Mouse (Mus musculus): ENCODE data around the gene Fam84b.

Gene Fam84b

GRCm38 (mm10) chr15:60833476-60834218, 19.9 kb downstream of the Fam84b start:
- DNase-seq (ENCODE audit: extremely low spot score, low spot score) = no peak

GRCm38 (mm10) chr15:60832586-60832985, 21.0 kb downstream of the Fam84b start:
- no peak for DNase-seq (ENCODE audit: extremely low spot score, low spot score)

- no peak for DNase-seq (ENCODE audit: extremely low spot score, low spot score)
Measured at GRCm38 (mm10) chr15:60826226-60826625, 27.4 kb downstream of the Fam84b start.

GRCm38 (mm10) chr15:60824751-60825227, 28.8 kb downstream of the Fam84b start:
- DNase-seq (ENCODE audit: extremely low spot score, low spot score) = peak; percentile 87

DNA sequence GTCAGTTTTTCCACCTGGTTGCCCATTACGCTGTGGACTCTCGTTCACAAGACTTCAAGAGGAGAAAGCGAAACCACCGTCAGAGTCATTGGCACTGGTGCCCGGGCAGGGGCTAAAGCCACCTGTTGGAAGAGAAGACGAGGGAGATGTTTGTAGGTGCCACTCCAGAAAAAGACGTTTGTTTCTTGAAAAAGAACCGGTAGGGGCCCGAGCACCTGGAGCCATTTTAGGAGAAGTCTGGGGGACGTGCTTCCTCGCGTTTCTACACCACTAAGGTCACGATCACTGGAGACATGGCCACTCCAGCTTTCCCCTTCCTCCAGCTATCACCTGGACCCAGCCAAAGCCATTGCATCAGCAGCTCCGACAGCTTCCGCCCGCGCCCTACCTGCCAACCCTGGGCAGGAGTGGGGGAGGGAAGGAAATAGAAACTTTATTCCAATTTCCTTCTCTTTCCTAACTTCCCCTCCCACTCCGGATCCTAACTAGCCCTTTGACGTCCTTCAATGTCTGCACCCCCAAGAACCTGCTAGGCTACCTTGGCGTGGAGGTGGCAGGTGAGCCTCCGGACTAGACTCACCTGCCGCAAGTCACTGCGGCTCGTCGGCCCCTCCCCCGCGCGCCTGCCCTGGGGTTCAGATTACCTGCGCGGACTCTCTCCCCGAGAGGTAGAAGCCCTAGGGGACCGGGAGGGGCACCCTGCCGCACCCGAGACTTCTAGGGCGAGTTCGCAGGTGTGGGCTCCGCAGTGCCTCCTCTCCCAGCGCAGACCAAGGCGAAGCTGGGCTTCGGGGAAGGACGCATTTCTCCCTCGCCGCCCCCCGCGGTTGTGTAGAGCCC, 29.5 kb downstream of the Fam84b start:
- DNase-seq (ENCODE audit: extremely low spot score, low spot score) = peak; percentile 36

GRCm38 (mm10) chr15:60823620-60823869, 30.0 kb downstream of the Fam84b start:
- peak; percentile 52 for DNase-seq (ENCODE audit: extremely low spot score, low spot score)

DNA sequence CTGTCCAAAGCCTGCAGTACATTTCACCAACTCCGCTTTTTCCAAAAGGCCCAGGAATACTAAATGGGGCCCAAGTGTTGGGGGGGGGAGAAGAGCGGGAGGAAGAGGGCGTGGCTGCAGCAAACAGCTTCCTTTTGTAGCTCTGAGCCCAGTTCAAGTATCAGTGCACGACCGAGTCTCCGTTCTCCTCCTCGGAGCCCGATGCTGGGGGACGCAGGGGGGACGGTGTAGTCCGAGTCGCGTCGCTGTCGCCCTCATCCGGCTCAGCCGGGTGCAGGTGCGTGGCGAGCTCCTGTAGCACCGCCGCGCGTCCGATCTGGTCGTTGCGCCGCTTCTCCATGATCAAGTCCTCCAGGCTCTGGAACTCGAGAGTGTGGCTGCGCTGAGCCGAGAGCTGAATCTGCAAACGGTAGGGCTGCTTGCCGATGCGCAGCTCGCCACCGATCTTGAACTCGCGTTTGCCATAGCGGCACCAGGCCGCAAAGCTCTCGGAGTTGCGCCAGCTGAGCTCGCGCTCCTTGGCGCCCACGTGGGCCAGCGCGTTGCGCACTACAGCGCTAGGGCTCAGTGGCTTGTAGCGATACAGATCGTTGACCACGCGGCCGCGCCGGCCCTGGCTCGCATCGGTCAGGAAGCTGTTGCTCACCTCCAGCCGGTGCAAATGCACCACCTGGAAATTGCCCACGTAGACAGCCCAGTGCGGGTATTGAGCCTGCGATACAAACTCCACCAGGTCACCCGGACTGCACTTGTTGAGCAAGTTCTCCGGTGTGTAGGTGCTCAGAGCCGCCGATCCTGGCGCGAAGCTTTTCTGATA, 30.6 kb downstream of the Fam84b start:
- DNase-seq (ENCODE audit: extremely low spot score, low spot score) = peak; percentile 82

GRCm38 (mm10) chr15:60822101-60822802, 31.3 kb downstream of the Fam84b start:
- DNase-seq (ENCODE audit: extremely low spot score, low spot score) = peak; percentile 49

DNA sequence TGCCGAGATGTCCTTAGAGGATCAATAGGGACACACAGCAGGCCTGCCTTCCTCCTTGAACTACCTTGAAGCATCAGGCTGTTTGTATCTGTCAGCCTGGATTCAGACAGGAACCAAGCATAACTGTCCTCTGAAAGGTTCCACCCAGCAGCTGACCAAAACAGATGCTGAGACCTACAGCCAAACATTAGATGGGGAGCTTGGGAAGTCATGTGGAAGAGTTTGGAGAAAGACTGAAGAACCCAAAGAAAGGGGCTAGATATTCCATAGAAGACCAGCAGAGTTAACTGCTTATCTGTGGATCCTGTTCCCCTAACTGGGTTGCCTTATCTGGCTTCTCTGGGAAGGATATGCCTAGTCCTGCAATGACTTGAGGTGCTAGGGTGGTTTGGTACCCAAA, 35.1 kb downstream of the Fam84b start:
- no peak for DNase-seq (ENCODE audit: extremely low spot score, low spot score)

DNA sequence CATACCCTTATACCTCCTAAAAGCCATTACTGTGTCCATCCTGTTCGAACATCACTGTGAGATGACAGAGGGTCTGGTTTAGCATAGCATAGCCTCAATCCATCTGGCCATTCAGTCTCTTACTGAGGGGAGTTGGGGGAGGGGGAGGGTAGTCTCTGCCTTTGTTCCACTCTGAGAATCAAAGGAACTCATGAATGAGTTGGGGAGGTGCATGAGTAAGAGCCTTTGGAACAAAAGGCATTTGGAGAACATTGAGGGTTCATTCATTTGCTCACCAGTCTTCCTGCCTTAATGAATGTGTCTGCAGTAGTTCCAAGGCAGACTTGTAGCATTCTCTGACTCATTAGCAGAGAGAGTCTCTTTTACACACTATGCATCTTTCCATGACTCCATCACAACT, 37.1 kb downstream of the Fam84b start:
- no peak for DNase-seq (ENCODE audit: extremely low spot score, low spot score)

DNA sequence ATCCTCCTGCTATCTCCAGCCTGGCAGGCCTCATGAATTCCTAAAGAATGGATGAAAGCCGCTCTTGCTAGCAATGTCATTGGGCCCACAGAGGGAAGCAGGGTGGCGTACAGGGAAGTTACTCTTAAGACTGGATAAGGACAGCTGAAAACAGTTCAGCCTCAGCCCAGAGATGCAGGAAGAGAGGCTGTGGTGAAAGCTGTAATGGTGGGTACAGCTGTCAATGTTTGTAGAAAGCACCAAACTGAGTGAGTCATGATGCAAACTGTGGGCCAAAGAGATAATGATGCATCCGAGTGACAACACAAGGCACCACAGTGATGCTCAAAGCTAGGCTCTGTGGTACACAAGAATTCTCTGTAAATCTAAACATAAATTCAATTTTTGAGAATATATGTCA, 39.0 kb downstream of the Fam84b start:
- no peak for DNase-seq (ENCODE audit: extremely low spot score, low spot score)

DNA sequence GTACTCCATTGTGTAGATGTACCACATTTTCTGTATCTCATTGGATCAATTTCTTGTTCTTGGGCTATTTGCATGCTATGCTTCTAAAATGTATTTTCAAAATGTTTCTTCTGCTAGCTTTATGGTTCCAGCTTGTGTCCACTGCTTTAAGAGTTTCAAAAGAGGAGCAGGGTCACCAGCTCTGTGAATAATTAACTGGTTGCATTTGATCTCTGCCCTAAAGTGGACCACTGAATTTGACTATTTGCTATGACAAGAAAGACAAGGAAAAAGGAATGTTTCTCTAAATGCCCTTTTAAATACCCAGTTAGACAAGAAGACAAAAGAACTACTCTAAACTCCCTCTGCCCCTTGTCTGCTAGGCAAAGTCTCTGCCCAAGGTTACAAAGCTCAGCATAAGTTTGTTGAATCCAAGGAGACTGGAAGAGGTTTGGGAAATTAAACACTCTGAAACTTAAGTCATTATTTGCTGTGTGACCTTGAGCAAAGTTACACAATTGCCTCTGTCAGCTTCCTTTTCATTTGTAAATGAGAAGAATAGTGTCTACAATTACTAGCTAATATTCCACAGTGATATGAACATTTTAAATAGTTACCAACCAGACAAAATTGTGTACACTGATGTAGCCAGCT, 60.4 kb downstream of the Fam84b start:
- no peak for DNase-seq (ENCODE audit: extremely low spot score, low spot score)

- DNase-seq (ENCODE audit: extremely low spot score, low spot score) = no peak
Measured at GRCm38 (mm10) chr15:60789084-60789483, 64.5 kb downstream of the Fam84b start.

DNA sequence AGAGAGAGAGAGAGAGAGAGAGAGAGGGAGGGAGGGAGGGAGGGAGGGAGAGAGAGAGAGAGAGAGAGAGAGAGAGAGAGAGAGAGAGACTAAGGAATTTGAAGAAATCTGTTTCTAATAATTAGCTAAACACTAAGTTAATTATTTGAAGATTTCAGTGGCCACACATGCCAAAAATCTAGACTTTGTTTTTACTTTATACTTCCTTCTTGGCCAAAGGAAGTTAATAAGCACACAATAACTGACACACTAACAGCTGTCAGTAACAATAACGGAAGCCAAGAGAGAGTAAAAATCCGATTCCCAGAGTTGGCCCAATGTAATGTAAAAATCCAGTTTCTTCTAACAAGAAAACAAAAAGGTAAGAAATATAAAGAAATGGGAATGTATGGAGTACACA, 69.8 kb downstream of the Fam84b start:
- no peak for DNase-seq (ENCODE audit: extremely low spot score, low spot score)

- no peak for DNase-seq (ENCODE audit: extremely low spot score, low spot score)
Measured at GRCm38 (mm10) chr15:60779531-60779973, 74.0 kb downstream of the Fam84b start.

GRCm38 (mm10) chr15:60779063-60779462, 74.5 kb downstream of the Fam84b start:
- no peak for DNase-seq (ENCODE audit: extremely low spot score, low spot score)

All from neural tube, embryonic 10.5 days (tissue).